Mouse (Mus musculus): ENCODE results near the gene Cmtr2.

GRCm38 (mm10) chr8:110183748-110184147 lies 31.7 kb upstream of the Cmtr2 start:
- TF ChIP-seq CTCF (IDR thresholded peaks at IDR 0.05) (no peak), EP300 (IDR thresholded peaks at IDR 0.05; ENCODE audit: insufficient read depth, low read depth, low read length) (no peak), POLR2A (IDR thresholded peaks at IDR 0.05; ENCODE audit: insufficient read depth, low read depth, low read length) (no peak)
